Mouse (Mus musculus) C2C12 (cell line): Measurements from ENCODE around the gene Olfr173. TPM values are rescaled to one million over a fixed set of nuclear protein-coding genes. Genes with fewer than 3 reads are reported as not detected.

Source experiments
- H3K27me3 ChIP-seq: one replicate; pipeline ENCODE4 v1.6.1; 2011; ENCODE audit not compliant: control insufficient read depth, insufficient read depth, insufficient read length
- H3K36me3 ChIP-seq: one replicate; pipeline ENCODE4 v1.6.1; 2011; ENCODE audit not compliant: control insufficient read depth, insufficient read depth
- H3K4me3 ChIP-seq: one replicate; pipeline ENCODE4 v1.5.1; 2011; ENCODE audit warnings: mild to moderate bottlenecking, control low read depth; ENCODE audit not compliant: poor library complexity, insufficient read depth, severe bottlenecking
- H3K79me2 ChIP-seq: one replicate; pipeline ENCODE4 v1.6.1; 2011; ENCODE audit not compliant: control insufficient read depth, insufficient read depth
- H3K79me3 ChIP-seq: one replicate; pipeline ENCODE4 v1.6.1; 2011; ENCODE audit warnings: low read depth, control low read depth
- H3ac ChIP-seq: one replicate; pipeline ENCODE3; 2011; ENCODE audit warnings: low read depth; ENCODE audit not compliant: control insufficient read depth, insufficient read length
- CEBPB ChIP-seq: IDR thresholded peaks from one replicate; pipeline ENCODE4 v1.6.1; 2011; ENCODE audit warnings: low read depth, mild to moderate bottlenecking, control low read depth, moderate library complexity
- CTCF ChIP-seq: IDR thresholded peaks from one replicate; pipeline ENCODE4 v1.5.1; 2011; ENCODE audit not compliant: control insufficient read depth, insufficient read depth, insufficient read length
- FOSL1 ChIP-seq: IDR thresholded peaks from one replicate; pipeline ENCODE4 v1.8.0; 2011; ENCODE audit warnings: mild to moderate bottlenecking, low read length; ENCODE audit not compliant: poor library complexity, insufficient read depth, severe bottlenecking
- MAX ChIP-seq: IDR thresholded peaks from one replicate; pipeline ENCODE4 v1.6.1; 2011; ENCODE audit warnings: mild to moderate bottlenecking, control low read depth
- MYOD1 ChIP-seq: IDR thresholded peaks from one replicate; pipeline ENCODE4 v1.6.1; 2011; ENCODE audit warnings: low read depth; ENCODE audit not compliant: control insufficient read depth, insufficient read length
- MYOG ChIP-seq: IDR thresholded peaks from one replicate; pipeline ENCODE4 v1.6.1; 2011; ENCODE audit not compliant: control insufficient read depth, insufficient read length; ENCODE audit errors: extremely low read depth
- USF1 ChIP-seq: IDR thresholded peaks from one replicate; pipeline ENCODE4 v1.6.1; 2011; ENCODE audit warnings: low read depth, mild to moderate bottlenecking, control low read depth, moderate library complexity
- long read RNA-seq, 2 experiments: library from polyadenylated mRNA; unstranded; transcript quantifications; one replicate each; pipeline ENCODE4 v2.0.0; 2019 to 2020
- microRNA-seq: library from miRNA; unstranded; fragments of <30 nt; microRNA quantifications from one replicate; pipeline ENCODE4, GENCODE M21; 2019; ENCODE audit warnings: borderline microRNAs expressed
- polyA plus RNA-seq: library from polyadenylated mRNA; unstranded; fragments of >200 nt; fragmentation: generic; extraction: Trizol; gene quantifications from one replicate; pipeline ENCODE4 v1.2.1, GENCODE M21; 2012; ENCODE audit warnings: missing spikeins

Olfr173 gene
- not detected for polyA plus RNA-seq
- long read RNA-seq, experiment 1, result 0 reads
- long read RNA-seq, experiment 2, result 0 reads

DNA sequence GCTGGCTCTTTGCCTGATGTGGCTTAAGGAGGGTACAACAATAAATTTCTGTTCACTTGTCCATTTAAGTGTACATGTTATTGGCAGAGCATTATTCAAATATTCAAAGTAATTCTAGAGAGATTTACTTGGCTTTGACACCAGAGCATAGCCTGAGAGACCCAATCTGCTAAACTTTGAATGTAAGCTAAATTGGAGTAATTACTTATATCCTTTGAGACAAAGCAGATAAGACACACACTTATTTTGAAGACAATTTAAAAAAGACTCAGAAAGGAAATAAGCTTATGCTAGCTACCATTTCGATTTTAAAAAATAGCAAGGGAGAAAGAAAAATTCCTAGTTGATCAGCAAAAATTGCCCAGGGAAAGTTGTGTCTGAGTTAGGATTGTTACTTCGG, at the start of gene Olfr173:
Gene Olfr173, minus strand, starts transcription at position 101 of the 400 bp plus-strand sequence.
- no peak within 1 kb of the TSS for H3ac ChIP-seq
- no peaks in the 10 kb centered on the region for H3K79me2 ChIP-seq
- no peaks in the 10 kb centered on the region for H3K79me3 ChIP-seq
- TF ChIP-seq CEBPB (no peak), FOSL1 (no peak), MYOG (no peak), MYOD1 (no peak), MAX (no peak), USF1 (no peak), CTCF (no peak)
- H3K27me3 ChIP-seq, result no peaks in the 10 kb centered on the region
- no peak within 1 kb of the TSS for H3K4me3 ChIP-seq
- H3K36me3 ChIP-seq, result no peaks in the 10 kb centered on the region

DNA sequence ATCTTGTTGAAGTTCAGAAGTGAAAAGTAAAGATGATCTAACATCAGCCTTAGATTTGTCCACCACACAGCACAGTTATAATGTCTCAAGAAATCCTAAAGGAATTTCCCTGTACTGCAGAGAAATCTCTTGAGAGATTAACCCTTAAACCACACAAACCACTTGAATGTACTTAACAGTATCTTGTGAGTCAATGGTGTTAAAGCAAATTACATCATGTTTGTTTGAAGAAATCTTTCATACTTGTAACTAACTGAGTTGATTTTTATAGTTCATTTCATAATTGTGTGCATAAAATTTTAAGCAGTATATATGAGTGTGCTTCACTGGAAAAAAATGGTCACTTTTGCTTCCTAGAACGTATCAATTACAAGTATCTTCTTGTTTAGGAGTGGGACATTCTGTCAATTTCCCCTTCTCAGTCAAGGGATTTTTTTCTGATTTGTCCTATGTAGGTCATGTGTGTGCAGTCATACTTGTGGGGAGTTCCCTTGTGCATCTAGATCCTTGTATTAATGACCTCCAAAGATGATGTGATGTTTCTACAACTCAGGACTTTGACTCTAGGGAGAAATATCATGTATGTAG, 26.8 kb upstream of the Olfr173 start, which contains the start of gene Olfr175-ps1:
Gene Olfr175-ps1, minus strand, starts transcription at position 51 of the 588 bp plus-strand sequence.
- H3K36me3 ChIP-seq, result no peaks in the 10 kb centered on the region

GRCm38 (mm10) chr16:58763076-58763475, 37.0 kb downstream of the Olfr173 start, which contains the start of gene Olfr172:
Gene Olfr172, minus strand, starts transcription at chr16:58763176.
- Histone ChIP-seq H3K27me3 (no peaks in the 10 kb centered on the region), H3K79me3 (no peaks in the 10 kb centered on the region), H3K79me2 (no peaks in the 10 kb centered on the region), H3K36me3 (no peaks in the 10 kb centered on the region), H3K4me3 (no peak within 1 kb of the TSS), H3ac (no peak within 1 kb of the TSS)
- no peak for TF ChIP-seq USF1
- TF ChIP-seq CTCF, result no peak
- TF ChIP-seq MYOD1, result no peak
- TF ChIP-seq CEBPB, result no peak
- TF ChIP-seq MYOG, result no peak
- TF ChIP-seq FOSL1, result no peak

More for the DNA sequence above, 26.8 kb upstream of the Olfr173 start, which contains the start of gene Olfr175-ps1:
- no peak for TF ChIP-seq USF1
- Histone ChIP-seq H3K4me3 (no peak within 1 kb of the TSS), H3K79me2 (no peaks in the 10 kb centered on the region), H3K79me3 (no peaks in the 10 kb centered on the region), H3K27me3 (no peaks in the 10 kb centered on the region), H3ac (no peak within 1 kb of the TSS)

- no peaks in the 10 kb centered on the region for H3K27me3 ChIP-seq
- TF ChIP-seq MYOG (no peak), USF1 (no peak), MYOD1 (no peak), FOSL1 (no peak)
These were observed 43.9 kb downstream of the Olfr173 start for GRCm38 (mm10) chr16:58756191-58756590.

DNA sequence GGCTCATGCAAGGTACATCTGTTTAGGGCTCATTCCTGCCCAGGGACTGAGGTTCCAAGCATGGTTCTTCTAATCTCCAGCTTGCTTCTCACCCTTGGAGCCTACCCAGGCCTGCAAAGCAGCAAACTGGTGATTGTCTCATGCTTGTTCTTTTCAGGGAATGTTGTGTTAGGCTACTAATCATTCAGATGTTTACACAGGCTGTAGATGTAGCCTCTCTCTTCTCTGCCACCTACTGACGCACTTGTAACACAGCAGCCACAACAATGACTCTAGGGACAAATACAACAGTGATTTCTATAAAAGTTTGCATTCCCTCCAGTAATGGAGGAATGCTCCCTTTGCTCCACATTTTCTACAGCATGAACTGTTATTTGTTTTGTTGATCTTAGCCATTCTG, 48.8 kb downstream of the Olfr173 start:
- H3K79me2 ChIP-seq, result no peaks in the 10 kb centered on the region
- H3K4me3 ChIP-seq, result no peak overlapping the region
- TF ChIP-seq MYOD1 (no peak), USF1 (no peak), MAX (no peak), CEBPB (no peak), CTCF (no peak), FOSL1 (no peak), MYOG (no peak)
- H3ac ChIP-seq, result no peak overlapping the region
- H3K27me3 ChIP-seq, result no peaks in the 10 kb centered on the region
- no peaks in the 10 kb centered on the region for H3K36me3 ChIP-seq
- H3K79me3 ChIP-seq, result no peaks in the 10 kb centered on the region

More at GRCm38 (mm10) chr16:58756191-58756590, 43.9 kb downstream of the Olfr173 start:
- no peaks in the 10 kb centered on the region for H3K79me2 ChIP-seq
- H3ac ChIP-seq, result no peak overlapping the region
- H3K79me3 ChIP-seq, result no peaks in the 10 kb centered on the region
- H3K36me3 ChIP-seq, result no peaks in the 10 kb centered on the region
- H3K4me3 ChIP-seq, result no peak overlapping the region

GRCm38 (mm10) chr16:58746715-58747114, 53.4 kb downstream of the Olfr173 start:
- Histone ChIP-seq H3K27me3 (no peaks in the 10 kb centered on the region), H3K4me3 (no peak overlapping the region), H3K79me3 (no peaks in the 10 kb centered on the region), H3K36me3 (no peaks in the 10 kb centered on the region), H3ac (no peak overlapping the region), H3K79me2 (no peaks in the 10 kb centered on the region)
- TF ChIP-seq CTCF, result no peak
- TF ChIP-seq CEBPB, result no peak
- no peak for TF ChIP-seq MYOD1
- TF ChIP-seq FOSL1, result no peak
- no peak for TF ChIP-seq MAX

Small RNA genes lying within 50 kb of the gene (microRNA-seq; reads per million reads assigned to microRNA genes)
- gene Gm27564, result not detected

Other genes with a start within 250 kb of the Olfr173 start
- gene Gm813, start 183.3 kb downstream of the Olfr173 start, polyA plus RNA-seq, result not detected
- not detected for gene E330017A01Rik, start 161.5 kb downstream of the Olfr173 start, polyA plus RNA-seq
- 9.8 TPM for gene Cpox, start 130.0 kb downstream of the Olfr173 start, polyA plus RNA-seq
- gene Gpr15, start 81.2 kb downstream of the Olfr173 start, polyA plus RNA-seq, result not detected
- gene Cldnd1, start 72.4 kb downstream of the Olfr173 start, polyA plus RNA-seq, result 69.6 TPM
- not detected for gene Olfr172, start 37.1 kb downstream of the Olfr173 start, polyA plus RNA-seq
- gene Olfr175-ps1, start 26.5 kb upstream of the Olfr173 start, polyA plus RNA-seq, result not detected
- gene Olfr177, start 74.5 kb upstream of the Olfr173 start, polyA plus RNA-seq, result not detected
- not detected for gene Olfr178, start 91.8 kb upstream of the Olfr173 start, polyA plus RNA-seq
- gene Olfr181, start 128.5 kb upstream of the Olfr173 start, polyA plus RNA-seq, result not detected
- gene Olfr180, start 129.1 kb upstream of the Olfr173 start, polyA plus RNA-seq, result not detected
- gene Olfr183, start 195.1 kb upstream of the Olfr173 start, polyA plus RNA-seq, result not detected
- gene Olfr186, start 230.0 kb upstream of the Olfr173 start, polyA plus RNA-seq, result not detected
- gene Olfr187, start 239.5 kb upstream of the Olfr173 start, polyA plus RNA-seq, result not detected